Mouse (Mus musculus): ENCODE measurements at regions not wholly inside any gene's neighbourhood (a gene's known extent, or its start where the extent isn't known, plus 50 kb on each side); places are given as distances from the start of the nearest gene placed in this dataset.

DNA sequence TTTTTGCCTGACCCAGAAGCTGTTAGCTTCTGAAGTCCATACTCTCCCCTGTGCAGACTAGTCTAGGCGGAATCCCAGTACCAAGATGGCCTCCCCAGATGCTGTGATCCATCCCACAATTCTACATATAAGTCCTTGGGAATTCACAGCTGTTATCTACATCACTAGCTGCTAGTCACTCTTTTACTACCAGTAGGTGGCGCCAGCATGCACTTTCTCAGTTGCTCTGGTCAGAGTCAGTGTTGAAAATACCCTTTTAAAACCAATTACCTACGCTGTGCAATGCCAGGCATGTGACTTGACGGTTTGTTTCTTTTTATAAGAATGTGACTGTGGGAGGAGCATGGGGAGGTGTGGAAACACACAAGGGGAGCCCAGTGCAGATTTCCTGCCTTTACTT, 348.3 kb downstream of the Xylt1 start:
- TF ChIP-seq CTCF (IDR thresholded peaks at IDR 0.05; ENCODE audit: borderline replicate concordance, insufficient read depth, low read depth, low read length) (no peak), POLR2A (IDR thresholded peaks at IDR 0.05; ENCODE audit: borderline replicate concordance, insufficient read depth, low read length) (no peak)
